12 mouse cellular contexts compared by ENCODE assay signal in genomic region chr15:51503341-51503740, GRCm38 (mm10).
A peak's percentile ranks its signal among the peaks of the same experiment; 100 is the strongest.
DNase-seq lines count a peak whose midpoint lies in the region; ATAC-seq and TF ChIP-seq lines count a peak whose summit lies in the region.
"Had no signal": no experiment of that assay in that cellular context is flagged by ENCODE, and none has a peak within 500 bp of the region (broad histone marks: within the 10 kb centered on the region; RNA-seq: fewer than 3 reads in every experiment).

No protein-coding gene starts in this region.

- DNase-seq in kidney, postnatal 0 days (ENCODE audit: low spot score) = peak; percentile 11
- no peak for DNase-seq in kidney, postnatal 10 days
- DNase-seq in thymus, postnatal 4 days = no peak
- no peak for DNase-seq in urinary bladder, adult 18-20 months (ENCODE audit: low spot score in 2 of 2)
- DNase-seq: right cerebral cortex, postnatal 25 days; thymus, postnatal 36 days had no signal

- H3K36me3 ChIP-seq in kidney, postnatal 0 days (ENCODE audit: insufficient read depth, low read length) = no peaks in the 10 kb centered on the region
- H3K36me3 ChIP-seq in embryonic facial prominence, embryonic 12.5 days = no peaks in the 10 kb centered on the region
- no peaks in the 10 kb centered on the region for H3K36me3 ChIP-seq in hindbrain, embryonic 12.5 days
- H3K36me3 ChIP-seq in midbrain, embryonic 15.5 days (replicated peaks) = no peaks in the 10 kb centered on the region
- H3K36me3 ChIP-seq in kidney, embryonic 14.5 days (ENCODE audit: control insufficient read depth, insufficient read depth, low read length) = no peaks in the 10 kb centered on the region

- ATAC-seq in kidney, postnatal 0 days (replicated peaks; ENCODE audit: low FRiP score, low read depth) = no peak
- ATAC-seq in embryonic facial prominence, embryonic 12.5 days (ENCODE audit: insufficient number of reproducible peaks, insufficient read depth, low FRiP score, low TSS enrichment) = no peak
- no peak for ATAC-seq in hindbrain, embryonic 12.5 days (ENCODE audit: low FRiP score)
- 0 out of 2 replicates have a peak, but pooled peaks have one; percentile 34 for ATAC-seq in midbrain, embryonic 15.5 days (replicated peaks)
- no peak for ATAC-seq in kidney, embryonic 14.5 days (ENCODE audit: low FRiP score, low TSS enrichment)

- H3K9me3 ChIP-seq in kidney, postnatal 0 days (replicated peaks; ENCODE audit: low read length) = no peaks in the 10 kb centered on the region
- H3K9me3 ChIP-seq in embryonic facial prominence, embryonic 12.5 days = no peaks in the 10 kb centered on the region
- no peaks in the 10 kb centered on the region for H3K9me3 ChIP-seq in hindbrain, embryonic 12.5 days (replicated peaks)
- H3K9me3 ChIP-seq in midbrain, embryonic 15.5 days = no peaks in the 10 kb centered on the region
- no peaks in the 10 kb centered on the region for H3K9me3 ChIP-seq in kidney, embryonic 14.5 days (ENCODE audit: control insufficient read depth, low read length)

- no peak overlapping the region for H3K27ac ChIP-seq in kidney, postnatal 0 days
- 0 out of 2 replicates have a peak overlapping the region, but pooled peaks have one; percentile 84 for H3K27ac ChIP-seq in embryonic facial prominence, embryonic 12.5 days
- no peak overlapping the region for H3K27ac ChIP-seq in hindbrain, embryonic 12.5 days
- peak overlapping the region; percentile 66; the same call in 1 of the 2 replicates for H3K27ac ChIP-seq in midbrain, embryonic 15.5 days
- H3K27ac ChIP-seq in kidney, embryonic 14.5 days (ENCODE audit: low read depth, low read length) = no peak overlapping the region

- TF ChIP-seq CTCF in kidney, postnatal 0 days (IDR thresholded peaks at IDR 0.05; ENCODE audit: low read depth) = no peak

- no peaks in the 10 kb centered on the region for H3K27me3 ChIP-seq in kidney, postnatal 0 days (ENCODE audit: insufficient read depth, low read length)
- H3K27me3 ChIP-seq in embryonic facial prominence, embryonic 12.5 days = no peaks in the 10 kb centered on the region
- no peaks in the 10 kb centered on the region for H3K27me3 ChIP-seq in hindbrain, embryonic 12.5 days
- H3K27me3 ChIP-seq in midbrain, embryonic 15.5 days (replicated peaks) = no peaks in the 10 kb centered on the region
- no peaks in the 10 kb centered on the region for H3K27me3 ChIP-seq in kidney, embryonic 14.5 days (ENCODE audit: control insufficient read depth, insufficient read depth, low read length)

- no peak overlapping the region for H3K4me3 ChIP-seq in kidney, postnatal 0 days (replicated peaks; ENCODE audit: low read depth, low read length)
- no peak overlapping the region for H3K4me3 ChIP-seq in embryonic facial prominence, embryonic 12.5 days
- no peak overlapping the region for H3K4me3 ChIP-seq in hindbrain, embryonic 12.5 days
- peak overlapping the region; percentile 15; the same call in 1 of the 2 replicates for H3K4me3 ChIP-seq in midbrain, embryonic 15.5 days
- no peak overlapping the region for H3K4me3 ChIP-seq in kidney, embryonic 14.5 days (ENCODE audit: low read length)
- H3K4me3 ChIP-seq: myocyte had no signal

- H3K4me2 ChIP-seq in kidney, postnatal 0 days (ENCODE audit: low read length) = 0 out of 2 replicates have a peak overlapping the region, but pooled peaks have one; percentile 6
- peak overlapping the region; percentile 41 for H3K4me2 ChIP-seq in embryonic facial prominence, embryonic 12.5 days (replicated peaks)
- H3K4me2 ChIP-seq in hindbrain, embryonic 12.5 days (replicated peaks) = 0 out of 2 replicates have a peak overlapping the region, but pooled peaks have one; percentile 15
- H3K4me2 ChIP-seq in midbrain, embryonic 15.5 days = peak overlapping the region; percentile 39
- H3K4me2 ChIP-seq in kidney, embryonic 14.5 days (replicated peaks; ENCODE audit: low read depth, low read length) = no peak overlapping the region
- H3K4me2 ChIP-seq: liver, embryonic 11.5 days had no signal

- H3K9ac ChIP-seq in kidney, postnatal 0 days (ENCODE audit: low read depth, low read length) = no peak overlapping the region
- no peak overlapping the region for H3K9ac ChIP-seq in embryonic facial prominence, embryonic 12.5 days
- H3K9ac ChIP-seq in hindbrain, embryonic 12.5 days = no peak overlapping the region
- H3K9ac ChIP-seq in midbrain, embryonic 15.5 days = no peak overlapping the region
- no peak overlapping the region for H3K9ac ChIP-seq in kidney, embryonic 14.5 days (ENCODE audit: low read depth, low read length)

- 34% methylated on average over 8 of the region's 8 CpGs for WGBS in kidney, postnatal 0 days
- 5% methylated on average over 7 of the region's 8 CpGs for WGBS in embryonic facial prominence, embryonic 12.5 days
- WGBS in hindbrain, embryonic 12.5 days = 32% methylated on average over 8 of the region's 8 CpGs
- WGBS in midbrain, embryonic 15.5 days = 9% methylated on average over 8 of the region's 8 CpGs
- WGBS in kidney, embryonic 14.5 days = 30% methylated on average over 7 of the region's 8 CpGs

- no peaks in the 10 kb centered on the region for H3K4me1 ChIP-seq in kidney, postnatal 0 days (replicated peaks; ENCODE audit: insufficient read depth, low read length)
- peaks cover 7% of the 10 kb centered on the region; the same call in 1 of the 2 replicates for H3K4me1 ChIP-seq in embryonic facial prominence, embryonic 12.5 days
- no peaks in the 10 kb centered on the region for H3K4me1 ChIP-seq in hindbrain, embryonic 12.5 days
- H3K4me1 ChIP-seq in midbrain, embryonic 15.5 days = 0 out of 2 replicates have a peak, but pooled peaks cover 9% of the 10 kb centered on the region
- no peaks in the 10 kb centered on the region for H3K4me1 ChIP-seq in kidney, embryonic 14.5 days (ENCODE audit: control insufficient read depth, insufficient read depth, low read length)

Comparison
In these comparisons a context has a peak if more than half of its experiments do, and no peak if none do; other contexts are left out.
1. H3K27ac ChIP-seq: peak in embryonic facial prominence, embryonic 12.5 days (single experiment) and midbrain, embryonic 15.5 days (single experiment); none in kidney, postnatal 0 days (single experiment), hindbrain, embryonic 12.5 days (single experiment) and kidney, embryonic 14.5 days (single experiment).